Mouse (Mus musculus) embryonic stem cell, embryonic (primary cell): ENCODE results near the gene Ppp1r9b.

Experiments
- CTCF ChIA-PET, 4 experiments: fragments of 300-600 bp in 2 of 4; fragments of 350-600 bp in 2 of 4; sonication (Branson Sonifier 250); formaldehyde crosslinking; loops; one replicate each; lab custom pipeline; 2022; ENCODE audit warnings: inconsistent platforms in 2 of 4; lab: Charles Lee
- POLR2A ChIA-PET, 4 experiments: fragments of 300-600 bp in 2 of 4; fragments of 350-600 bp in 2 of 4; sonication (Branson Sonifier 250); formaldehyde crosslinking; loops; one replicate each; lab custom pipeline; 2022; ENCODE audit warnings: antibody characterized with exemption in 4 of 4, inconsistent platforms in 1 of 4; lab: Charles Lee

The Ppp1r9b gene

GRCm38 (mm10) chr11:94990749-94991577 is at the start of gene Ppp1r9b:
Gene Ppp1r9b (plus strand): TSS chr11:94991035.
- ChIA-PET CTCF (interaction anchor here (0.5 to 4.1 kb wide), 17 partner anchors 9 to 394 kb away, joined by 3 to 30 read pairs (median 4); partner anchors contain the start of gene Slc35b1 (in 1 of the 4)), POLR2A (interaction anchor here (0.5 to 3.2 kb wide), 22 partner anchors 9 to 759 kb away, joined by 3 to 12 read pairs (median 4); partner anchors contain the start of gene Itga3 (in 2 of the 4))

- ChIA-PET CTCF (interaction anchor here (0.6 to 6.8 kb wide), 37 partner anchors 9 to 924 kb away, joined by 3 to 95 read pairs (median 4); partner anchors contain the start of gene Hils1 (in 1 of the 4)), POLR2A (interaction anchor here in 3 of 4 experiments (0.6 to 1.5 kb wide), 8 partner anchors 11 to 489 kb away, joined by 3 to 10 read pairs (median 4); partner anchors contain the start of gene Sgca (in 1 of the 3))
Measured at GRCm38 (mm10) chr11:94941121-94941520, 49.7 kb upstream of the Ppp1r9b start.

GRCm38 (mm10) chr11:94941776-94942175 is 49.1 kb upstream of the Ppp1r9b start:
- ChIA-PET CTCF (interaction anchor here (0.5 to 6.8 kb wide), 76 partner anchors 8 to 925 kb away, joined by 3 to 95 read pairs (median 4); partner anchors contain the start of genes Hils1 (in 2 of the 4), Pdk2 (in 1 of the 4), Ppp1r9b (in 1 of the 4) and Xylt2 (in 1 of the 4)), POLR2A (interaction anchor here in 3 of 4 experiments (0.6 to 1.6 kb wide), 14 partner anchors 11 to 490 kb away, joined by 3 to 10 read pairs (median 4); partner anchors contain the start of gene Sgca (in 1 of the 3))

GRCm38 (mm10) chr11:94942282-94943023 is 48.4 kb upstream of the Ppp1r9b start:
- ChIA-PET POLR2A (interaction anchor here in 3 of 4 experiments (0.6 to 1.6 kb wide), 12 partner anchors 9 to 101 kb away, joined by 3 to 5 read pairs (median 4); no protein-coding TSS in a partner anchor), CTCF (interaction anchor here (0.5 to 6.8 kb wide), 76 partner anchors 9 to 558 kb away, joined by 3 to 95 read pairs (median 4); partner anchors contain the start of genes Hils1 (in 2 of the 4), Pdk2 (in 1 of the 4), Ppp1r9b (in 1 of the 4) and Xylt2 (in 1 of the 4))

- ChIA-PET CTCF (interaction anchor here (0.8 to 6.8 kb wide), 26 partner anchors 11 to 315 kb away, joined by 3 to 95 read pairs (median 8); partner anchors contain the start of gene Hils1 (in 1 of the 4)), POLR2A (interaction anchor here in 2 of 4 experiments (0.6 to 1.6 kb wide), 3 partner anchors 14 to 100 kb away, joined by 3 to 5 read pairs (median 4); no protein-coding TSS in a partner anchor)
Measured at GRCm38 (mm10) chr11:94943054-94943453, 47.8 kb upstream of the Ppp1r9b start.

GRCm38 (mm10) chr11:94944295-94944694 is 46.5 kb upstream of the Ppp1r9b start:
- POLR2A ChIA-PET, result no interaction called here
- CTCF ChIA-PET, result interaction anchor here in 2 of 4 experiments (0.8 to 6.0 kb wide), 4 partner anchors 12 to 24 kb away, joined by 3 to 47 read pairs (median 12); partner anchors contain the start of gene Hils1 (in 1 of the 2)

GRCm38 (mm10) chr11:94945236-94945635 is 45.6 kb upstream of the Ppp1r9b start:
- POLR2A ChIA-PET, result interaction anchor here in 3 of 4 experiments (0.5 to 1.3 kb wide), 4 partner anchors 13 to 229 kb away, joined by 3 to 5 read pairs (median 4); no protein-coding TSS in a partner anchor

GRCm38 (mm10) chr11:94952169-94952568 is 38.7 kb upstream of the Ppp1r9b start:
- ChIA-PET CTCF (interaction anchor here in 2 of 4 experiments (0.7 to 1.5 kb wide), 3 partner anchors 10 to 524 kb away, joined by 3 to 4 read pairs (median 3); no protein-coding TSS in a partner anchor), POLR2A (interaction anchor here in 1 of 4 experiments (0.6 to 1.4 kb wide), 2 partner anchors 10 to 383 kb away, joined by 3 to 4 read pairs; no protein-coding TSS in a partner anchor)

More at GRCm38 (mm10) chr11:94945236-94945635, 45.6 kb upstream of the Ppp1r9b start:
- CTCF ChIA-PET, result interaction anchor here in 3 of 4 experiments (0.5 to 6.0 kb wide), 8 partner anchors 13 to 160 kb away, joined by 3 to 47 read pairs (median 4); partner anchors contain the start of gene Hils1 (in 1 of the 3)

GRCm38 (mm10) chr11:94955103-94955502 is 35.7 kb upstream of the Ppp1r9b start:
- CTCF ChIA-PET, result interaction anchor here in 3 of 4 experiments (0.9 to 2.1 kb wide), 7 partner anchors 13 to 262 kb away, joined by 3 to 10 read pairs (median 3); no protein-coding TSS in a partner anchor
- POLR2A ChIA-PET, result no interaction called here

- ChIA-PET CTCF (interaction anchor here in 3 of 4 experiments (0.6 to 3.4 kb wide), 26 partner anchors 12 to 1071 kb away, joined by 3 to 29 read pairs (median 4); no protein-coding TSS in a partner anchor), POLR2A (interaction anchor here (0.6 to 3.3 kb wide), 29 partner anchors 9 to 1436 kb away, joined by 3 to 12 read pairs (median 4); partner anchors contain the start of genes Ppp1r9b (in 2 of the 4), Itga3 (in 1 of the 4), Kat7 (in 1 of the 4) and Tac4 (in 1 of the 4))
Measured at GRCm38 (mm10) chr11:94957693-94958064, 33.2 kb upstream of the Ppp1r9b start.

GRCm38 (mm10) chr11:94958065-94958858 is 32.6 kb upstream of the Ppp1r9b start:
- ChIA-PET POLR2A (interaction anchor here (0.6 to 3.3 kb wide), 43 partner anchors 9 to 1436 kb away, joined by 3 to 12 read pairs (median 4); partner anchors contain the start of genes Ppp1r9b (in 2 of the 4), Col1a1 (in 1 of the 4), Hils1 (in 1 of the 4) and Itga3 (in 1 of the 4)), CTCF (interaction anchor here (0.6 to 3.4 kb wide), 37 partner anchors 10 to 1072 kb away, joined by 3 to 29 read pairs (median 4); partner anchors contain the start of gene Col1a1 (in 1 of the 4))

GRCm38 (mm10) chr11:94962534-94963101 is 28.2 kb upstream of the Ppp1r9b start:
- ChIA-PET POLR2A (interaction anchor here in 1 of 4 experiments (0.6 kb wide), 1 partner anchor 27 kb away, joined by 3 read pairs; no protein-coding TSS in a partner anchor), CTCF (interaction anchor here (0.6 to 3.9 kb wide), 10 partner anchors 14 to 177 kb away, joined by 3 to 42 read pairs (median 4); partner anchors contain the start of gene Itga3 (in 1 of the 4))

- POLR2A ChIA-PET, result interaction anchor here in 2 of 4 experiments (0.6 to 1.1 kb wide), 2 partner anchors 9 to 39 kb away, joined by 3 read pairs; no protein-coding TSS in a partner anchor
- CTCF ChIA-PET, result interaction anchor here (0.8 to 5.3 kb wide), 6 partner anchors 24 to 33 kb away, joined by 3 to 95 read pairs (median 4); no protein-coding TSS in a partner anchor
Measured at GRCm38 (mm10) chr11:94967419-94967818, 23.4 kb upstream of the Ppp1r9b start, which contains the start of gene Hils1. Gene Hils1 (plus strand): TSS chr11:94967593.

GRCm38 (mm10) chr11:94968187-94968586 is 22.6 kb upstream of the Ppp1r9b start:
- CTCF ChIA-PET, result interaction anchor here in 3 of 4 experiments (0.5 to 5.3 kb wide), 7 partner anchors 10 to 242 kb away, joined by 3 to 95 read pairs (median 5); no protein-coding TSS in a partner anchor
- POLR2A ChIA-PET, result interaction anchor here in 3 of 4 experiments (0.7 to 1.2 kb wide), 4 partner anchors 10 to 247 kb away, joined by 3 to 4 read pairs (median 4); no protein-coding TSS in a partner anchor

- POLR2A ChIA-PET, result interaction anchor here (0.6 to 2.6 kb wide), 9 partner anchors 9 to 641 kb away, joined by 3 to 11 read pairs (median 4); no protein-coding TSS in a partner anchor
- CTCF ChIA-PET, result interaction anchor here (0.6 to 5.3 kb wide), 81 partner anchors 8 to 1778 kb away, joined by 3 to 95 read pairs (median 4); partner anchors contain the start of gene Col1a1 (in 2 of the 4)
Measured at GRCm38 (mm10) chr11:94969709-94970108, 21.1 kb upstream of the Ppp1r9b start.
